Mouse (Mus musculus) lung, postnatal 25 days (tissue): Measurements from ENCODE around the gene Thap4.

ENCODE experiments used
- DNase-seq: peaks from one replicate; pipeline ENCODE4 v3.0.0; 2022; ENCODE audit warnings: low spot score

Thap4 gene

GRCm38 (mm10) chr1:93742910-93743309 is 11.8 kb downstream of the Thap4 start:
- no peak for DNase-seq

- DNase-seq: no peak
Measured at GRCm38 (mm10) chr1:93741987-93742386, 12.7 kb downstream of the Thap4 start.

GRCm38 (mm10) chr1:93740671-93741070 is 14.0 kb downstream of the Thap4 start:
- DNase-seq: no peak

GRCm38 (mm10) chr1:93737711-93738110 is 17.0 kb downstream of the Thap4 start:
- no peak for DNase-seq

GRCm38 (mm10) chr1:93735859-93736258 is 18.8 kb downstream of the Thap4 start:
- DNase-seq: no peak

- DNase-seq: no peak
Measured at GRCm38 (mm10) chr1:93731880-93732281, 22.8 kb downstream of the Thap4 start.

GRCm38 (mm10) chr1:93731103-93731502 is 23.6 kb downstream of the Thap4 start:
- DNase-seq: no peak

GRCm38 (mm10) chr1:93726974-93727373 is 27.7 kb downstream of the Thap4 start:
- DNase-seq: peak; percentile 76

- no peak for DNase-seq
Measured at GRCm38 (mm10) chr1:93726116-93726515, 28.5 kb downstream of the Thap4 start.

- no peak for DNase-seq
Measured at GRCm38 (mm10) chr1:93725665-93726064, 29.0 kb downstream of the Thap4 start.

GRCm38 (mm10) chr1:93724623-93725022 is 30.0 kb downstream of the Thap4 start:
- no peak for DNase-seq

GRCm38 (mm10) chr1:93721557-93721956 is 33.1 kb downstream of the Thap4 start:
- no peak for DNase-seq

GRCm38 (mm10) chr1:93716166-93716565 is 38.5 kb downstream of the Thap4 start:
- no peak for DNase-seq

GRCm38 (mm10) chr1:93705389-93705788 is 49.3 kb downstream of the Thap4 start:
- peak; percentile 30 for DNase-seq

- DNase-seq: no peak
Measured at GRCm38 (mm10) chr1:93704341-93704740, 50.3 kb downstream of the Thap4 start.

GRCm38 (mm10) chr1:93703472-93704048 is 51.1 kb downstream of the Thap4 start:
- DNase-seq: no peak

GRCm38 (mm10) chr1:93702106-93702505 is 52.6 kb downstream of the Thap4 start:
- DNase-seq: no peak

GRCm38 (mm10) chr1:93699159-93699558 is 55.5 kb downstream of the Thap4 start:
- DNase-seq: no peak

- no peak for DNase-seq
Measured at GRCm38 (mm10) chr1:93697317-93697716, 57.3 kb downstream of the Thap4 start.

GRCm38 (mm10) chr1:93694966-93695365 is 59.7 kb downstream of the Thap4 start:
- DNase-seq: peak; percentile 62

- no peak for DNase-seq
Measured at GRCm38 (mm10) chr1:93693943-93694342, 60.7 kb downstream of the Thap4 start.

- DNase-seq: no peak
Measured at GRCm38 (mm10) chr1:93693502-93693901, 61.2 kb downstream of the Thap4 start.

- DNase-seq: no peak
Measured at GRCm38 (mm10) chr1:93692773-93693172, 61.9 kb downstream of the Thap4 start.

GRCm38 (mm10) chr1:93691786-93692357 is 62.8 kb downstream of the Thap4 start:
- no peak for DNase-seq
